Mouse (Mus musculus): Measurements from ENCODE around the gene Olfr1359. TPM values are rescaled to one million over a fixed set of nuclear protein-coding genes. Genes with fewer than 3 reads are reported as not detected.
A peak's percentile ranks its signal among the peaks of the same experiment; 100 is the strongest.
"Not testable (repeated sequence)": the region's sequence is repeated elsewhere in the genome, so short reads cannot be mapped to it uniquely, and the experiment has no call there.

Gene Olfr1359
- polyA plus RNA-seq (2016; fragmentation: Nextera tagmentation; extraction: Ambion mirVana), result not detected in 2 replicates

- Histone ChIP-seq H3K36me3 (no peaks in the 10 kb centered on the region), H3K4me1 (no peaks in the 10 kb centered on the region), H3K27ac (replicated peaks) (no peak within 1 kb of the TSS), H3K27me3 (ENCODE audit: low read depth, poor library complexity, severe bottlenecking) (no peaks in the 10 kb centered on the region), H3K9me3 (replicated peaks) (no peaks in the 10 kb centered on the region), H3K4me3 (no peak within 1 kb of the TSS)
- no peak for DNase-seq (ENCODE audit: low spot score)
These were observed at the start of gene Olfr1359 for GRCm38 (mm10) chr13:21697811-21698210. TSS of gene Olfr1359 (plus strand) at chr13:21698111.

- H3K27me3 ChIP-seq (ENCODE audit: low read depth, poor library complexity, severe bottlenecking), result no peaks in the 10 kb centered on the region
- no peak within 1 kb of the TSS for H3K4me3 ChIP-seq
- H3K9me3 ChIP-seq (replicated peaks), result no peaks in the 10 kb centered on the region
- H3K27ac ChIP-seq (replicated peaks), result no peak within 1 kb of the TSS
- DNase-seq (ENCODE audit: low spot score), result no peak
- 81% methylated on average over 2 of the region's 2 CpGs for WGBS
- H3K4me1 ChIP-seq, result no peaks in the 10 kb centered on the region
- no peaks in the 10 kb centered on the region for H3K36me3 ChIP-seq
These were observed 34.6 kb upstream of the Olfr1359 start, which contains the start of gene Olfr1361 for GRCm38 (mm10) chr13:21663286-21663685. TSS of gene Olfr1361 (minus strand) at chr13:21663386.

GRCm38 (mm10) chr13:21677305-21677704 lies 20.6 kb upstream of the Olfr1359 start, which contains the start of gene Olfr1360:
TSS of gene Olfr1360 (minus strand) at chr13:21677405.
- Histone ChIP-seq H3K9me3 (replicated peaks) (no peaks in the 10 kb centered on the region), H3K27me3 (ENCODE audit: low read depth, poor library complexity, severe bottlenecking) (no peaks in the 10 kb centered on the region), H3K4me3 (no peak within 1 kb of the TSS), H3K4me1 (no peaks in the 10 kb centered on the region), H3K36me3 (no peaks in the 10 kb centered on the region), H3K27ac (replicated peaks) (no peak within 1 kb of the TSS)
- no peak for DNase-seq (ENCODE audit: low spot score)
- WGBS, result 87% methylated on average over 2 of the region's 2 CpGs

- 76% methylated on average over 4 of the region's 4 CpGs for WGBS
- Histone ChIP-seq H3K4me1 (0 out of 2 replicates have a peak, but pooled peaks cover 2% of the 10 kb centered on the region), H3K36me3 (no peaks in the 10 kb centered on the region), H3K9me3 (replicated peaks) (no peaks in the 10 kb centered on the region), H3K27ac (replicated peaks) (no peak overlapping the region), H3K4me3 (no peak overlapping the region), H3K27me3 (ENCODE audit: low read depth, poor library complexity, severe bottlenecking) (no peaks in the 10 kb centered on the region)
- DNase-seq (ENCODE audit: low spot score), result no peak
These were observed 8.8 kb downstream of the Olfr1359 start for GRCm38 (mm10) chr13:21706669-21707068.

GRCm38 (mm10) chr13:21710031-21710711 lies 12.3 kb downstream of the Olfr1359 start:
- peak overlapping the region; percentile 68 for H3K4me3 ChIP-seq
- no peaks in the 10 kb centered on the region for H3K36me3 ChIP-seq
- WGBS, result under 1% methylated on average over 32 of the region's 32 CpGs
- no peaks in the 10 kb centered on the region for H3K27me3 ChIP-seq (ENCODE audit: low read depth, poor library complexity, severe bottlenecking)
- H3K27ac ChIP-seq (replicated peaks), result peak overlapping the region; percentile 87
- no peaks in the 10 kb centered on the region for H3K9me3 ChIP-seq (replicated peaks)
- H3K4me1 ChIP-seq, result peaks cover 8% of the 10 kb centered on the region
- DNase-seq (ENCODE audit: low spot score), result peak; percentile 87

GRCm38 (mm10) chr13:21710821-21711525 lies 13.1 kb downstream of the Olfr1359 start:
- Histone ChIP-seq H3K36me3 (no peaks in the 10 kb centered on the region), H3K4me3 (peak overlapping the region; percentile 68), H3K27ac (replicated peaks) (peak overlapping the region; percentile 79), H3K27me3 (ENCODE audit: low read depth, poor library complexity, severe bottlenecking) (no peaks in the 10 kb centered on the region), H3K9me3 (replicated peaks) (no peaks in the 10 kb centered on the region), H3K4me1 (peaks cover 12% of the 10 kb centered on the region)
- peak; percentile 71 for DNase-seq (ENCODE audit: low spot score)
- 2% methylated on average over 22 of the region's 22 CpGs for WGBS

GRCm38 (mm10) chr13:21711698-21712097 lies 13.8 kb downstream of the Olfr1359 start:
- 31% methylated on average over 4 of the region's 4 CpGs for WGBS
- Histone ChIP-seq H3K4me3 (peak overlapping the region; percentile 68), H3K27me3 (ENCODE audit: low read depth, poor library complexity, severe bottlenecking) (no peaks in the 10 kb centered on the region), H3K9me3 (replicated peaks) (no peaks in the 10 kb centered on the region), H3K4me1 (peaks cover 12% of the 10 kb centered on the region), H3K36me3 (no peaks in the 10 kb centered on the region), H3K27ac (replicated peaks) (no peak overlapping the region)
- no peak for DNase-seq (ENCODE audit: low spot score)

GRCm38 (mm10) chr13:21714725-21715124 lies 16.8 kb downstream of the Olfr1359 start:
- H3K9me3 ChIP-seq (replicated peaks), result no peaks in the 10 kb centered on the region
- no peaks in the 10 kb centered on the region for H3K27me3 ChIP-seq (ENCODE audit: low read depth, poor library complexity, severe bottlenecking)
- peak overlapping the region; percentile 92 for H3K27ac ChIP-seq (replicated peaks)
- peaks cover 28% of the 10 kb centered on the region for H3K4me1 ChIP-seq
- no peaks in the 10 kb centered on the region for H3K36me3 ChIP-seq
- peak; percentile 41 for DNase-seq (ENCODE audit: low spot score)
- H3K4me3 ChIP-seq, result peak overlapping the region; percentile 57
- 2% methylated on average over 7 of the region's 7 CpGs for WGBS

- H3K36me3 ChIP-seq, result no peaks in the 10 kb centered on the region
- 1% methylated on average over 22 of the region's 22 CpGs for WGBS
These were observed 17.4 kb downstream of the Olfr1359 start for GRCm38 (mm10) chr13:21715131-21715863.

GRCm38 (mm10) chr13:21715864-21716539 lies 18.1 kb downstream of the Olfr1359 start, which contains the start of the genes Hist1h2bl and Hist1h2ai:
TSS of gene Hist1h2bl (minus strand) at chr13:21716143.
TSS of gene Hist1h2ai (plus strand) at chr13:21716422.
- WGBS, result under 1% methylated on average over 37 of the region's 50 CpGs
- H3K4me1 ChIP-seq, result peaks cover 41% of the 10 kb centered on the region
- H3K27me3 ChIP-seq (ENCODE audit: low read depth, poor library complexity, severe bottlenecking); H3K9me3 ChIP-seq (replicated peaks); H3K36me3 ChIP-seq: not testable (repeated sequence)
- peak within 1 kb of the TSS; percentile 57 for H3K4me3 ChIP-seq
- H3K27ac ChIP-seq (replicated peaks), result peak within 1 kb of the TSS; percentile 94
- peak; percentile 82 for DNase-seq (ENCODE audit: low spot score)

More at GRCm38 (mm10) chr13:21715131-21715863, 17.4 kb downstream of the Olfr1359 start:
- Histone ChIP-seq H3K27ac (replicated peaks) (peak overlapping the region; percentile 92), H3K4me1 (peaks cover 34% of the 10 kb centered on the region), H3K4me3 (peak overlapping the region; percentile 57), H3K9me3 (replicated peaks) (no peaks in the 10 kb centered on the region), H3K27me3 (ENCODE audit: low read depth, poor library complexity, severe bottlenecking) (no peaks in the 10 kb centered on the region)
- peak; percentile 48 for DNase-seq (ENCODE audit: low spot score)

- H3K4me1 ChIP-seq, result peaks cover 39% of the 10 kb centered on the region
- peak; percentile 58 for DNase-seq (ENCODE audit: low spot score)
- under 1% methylated on average over 15 of the region's 38 CpGs for WGBS
- H3K36me3 ChIP-seq; H3K27me3 ChIP-seq (ENCODE audit: low read depth, poor library complexity, severe bottlenecking); H3K9me3 ChIP-seq (replicated peaks): not testable (repeated sequence)
- H3K27ac ChIP-seq (replicated peaks), result peak overlapping the region; percentile 94
- H3K4me3 ChIP-seq, result peak overlapping the region; percentile 57
These were observed 18.9 kb downstream of the Olfr1359 start for GRCm38 (mm10) chr13:21716540-21717391.

All from midbrain, embryonic 10.5 days (tissue).